Mouse (Mus musculus) forebrain, embryonic 15.5 days (tissue): ENCODE data around the gene Ilkap. TPM values are rescaled to one million over a fixed set of nuclear protein-coding genes. Genes with fewer than 3 reads are reported as not detected.

Source experiments
- ATAC-seq: fragments of 200-750 bp; cut with Nextera tagmentation; replicated peaks from 2 replicates; pipeline ENCODE4 v1.8.0; 2017; ENCODE audit warnings: mild to moderate bottlenecking, moderate TSS enrichment, moderate library complexity
- H3K27ac ChIP-seq: fragments of 300-500 bp; sonication (generic); replicated peaks from 2 replicates; pipeline ENCODE4 v1.5.1; 2015; ENCODE audit warnings: mild to moderate bottlenecking, inconsistent platforms
- H3K27me3 ChIP-seq: fragments of 300-500 bp; sonication (generic); 2 replicates; pipeline ENCODE4 v1.6.1; 2015; ENCODE audit warnings: inconsistent platforms
- H3K36me3 ChIP-seq: fragments of 300-500 bp; sonication (generic); 2 replicates; pipeline ENCODE4 v1.6.1; 2015; ENCODE audit warnings: mild to moderate bottlenecking, inconsistent platforms
- H3K4me1 ChIP-seq: fragments of 300-500 bp; sonication (generic); 2 replicates; pipeline ENCODE4 v1.6.1; 2015; ENCODE audit warnings: inconsistent platforms
- H3K4me2 ChIP-seq: fragments of 300-500 bp; sonication (generic); replicated peaks from 2 replicates; pipeline ENCODE4 v1.6.1; 2015; ENCODE audit warnings: mild to moderate bottlenecking, inconsistent platforms
- H3K4me3 ChIP-seq: fragments of 300-500 bp; sonication (generic); 2 replicates; pipeline ENCODE4 v1.5.1; 2015; ENCODE audit warnings: mild to moderate bottlenecking, inconsistent platforms
- H3K9ac ChIP-seq: fragments of 300-500 bp; sonication (generic); replicated peaks from 2 replicates; pipeline ENCODE4 v1.6.1; 2015; ENCODE audit warnings: mild to moderate bottlenecking, inconsistent platforms
- H3K9me3 ChIP-seq: fragments of 300-500 bp; sonication (generic); 2 replicates; pipeline ENCODE4 v1.6.1; 2016; ENCODE audit warnings: inconsistent platforms
- WGBS: fragments of 180-500 bp; shearing (Covaris S2); methylation state at CpG from one replicate; pipeline ENCODE4 v1.1.7; 2015; ENCODE audit warnings: mixed read lengths; 5-methylcytosine and 5-hydroxymethylcytosine counted together
- polyA plus RNA-seq: library from polyadenylated mRNA; unstranded; fragments of >200 nt; fragmentation: Nextera tagmentation; extraction: Ambion mirVana; gene quantifications from 2 replicates; pipeline ENCODE4 v1.2.1, GENCODE M21; 2015

Ilkap gene
- 167 and 177 TPM in 2 replicates for polyA plus RNA-seq

DNA sequence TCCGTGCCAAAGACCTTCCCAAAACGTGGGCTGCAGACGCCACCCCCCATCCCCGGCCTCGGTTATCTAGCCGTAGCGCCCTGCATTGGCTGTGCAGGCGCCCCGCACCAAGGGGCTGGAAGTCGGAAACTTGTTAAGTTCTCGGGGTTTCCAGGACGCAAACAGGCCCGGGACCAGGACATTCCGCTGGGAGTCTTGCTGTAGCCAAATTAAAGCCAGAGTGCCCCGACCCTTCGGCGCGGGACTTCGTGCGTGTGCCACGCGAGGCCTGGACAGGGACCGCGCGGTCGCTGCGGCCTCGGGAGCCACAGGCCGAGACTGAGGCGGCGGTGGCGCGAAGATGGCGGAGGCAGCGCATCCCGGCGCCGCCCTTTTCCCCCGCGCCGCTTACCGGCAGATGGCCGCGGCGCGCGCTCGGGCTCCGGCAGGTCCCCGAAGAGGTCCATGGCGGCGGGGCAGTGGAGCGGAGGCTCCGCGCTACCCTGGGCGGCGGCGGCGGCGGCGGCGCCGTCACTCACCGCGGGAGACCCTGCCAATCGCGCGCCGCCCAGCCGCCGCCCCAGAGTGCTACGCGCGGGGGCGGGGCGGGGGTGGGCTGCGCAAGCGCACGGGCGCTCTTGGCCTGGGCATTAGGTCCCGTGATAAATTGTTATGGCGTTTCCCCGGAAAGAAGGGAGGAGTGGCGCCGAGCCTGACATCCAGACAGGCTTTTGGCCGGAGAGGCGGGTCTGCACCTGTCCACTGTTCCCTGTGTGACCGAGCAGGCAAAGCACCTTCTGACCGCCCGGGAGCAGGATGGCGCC lies at the start of gene Ilkap:
TSS of gene Ilkap (minus strand) at position 556 of the 803 bp plus-strand sequence.
- peak; percentile 97 for ATAC-seq
- H3K4me2 ChIP-seq, result peak within 1 kb of the TSS; percentile 87
- no peaks in the 10 kb centered on the region for H3K9me3 ChIP-seq
- 0 out of 2 replicates have a peak, but pooled peaks cover under 1% of the 10 kb centered on the region for H3K36me3 ChIP-seq
- H3K4me1 ChIP-seq, result peaks cover 33% of the 10 kb centered on the region
- no peaks in the 10 kb centered on the region for H3K27me3 ChIP-seq
- under 1% methylated on average over 91 of the region's 91 CpGs for whole genome bisulfite sequencing
- H3K4me3 ChIP-seq, result peak within 1 kb of the TSS; percentile 86
- peak within 1 kb of the TSS; percentile 87 for H3K27ac ChIP-seq
- H3K9ac ChIP-seq, result peak within 1 kb of the TSS; percentile 88

DNA sequence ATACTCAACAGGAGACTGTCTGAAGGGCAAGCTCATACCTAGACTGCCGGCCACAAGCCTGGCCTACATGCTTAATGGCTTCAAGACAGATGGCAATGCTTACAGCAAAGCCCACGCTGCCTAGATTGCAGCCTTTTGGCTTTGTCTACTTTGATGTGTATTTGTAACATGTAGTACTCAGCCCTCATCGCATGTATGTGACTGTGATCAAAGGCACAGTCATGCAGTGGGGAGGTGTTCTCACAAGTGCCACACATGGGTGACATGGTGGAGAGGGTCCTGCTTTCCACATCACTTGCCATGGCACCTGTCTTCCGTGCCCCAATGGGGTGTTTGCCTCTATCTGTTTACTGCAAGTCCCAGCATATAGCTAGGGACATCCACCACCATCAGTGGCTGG lies 47.9 kb upstream of the Ilkap start:
- no peak overlapping the region for H3K4me2 ChIP-seq
- no peak for ATAC-seq
- no peak overlapping the region for H3K27ac ChIP-seq
- no peaks in the 10 kb centered on the region for H3K9me3 ChIP-seq
- H3K9ac ChIP-seq, result no peak overlapping the region
- no peaks in the 10 kb centered on the region for H3K27me3 ChIP-seq
- 89% methylated on average over 4 of the region's 4 CpGs for WGBS
- H3K36me3 ChIP-seq, result peaks cover 36% of the 10 kb centered on the region
- H3K4me1 ChIP-seq, result no peaks in the 10 kb centered on the region
- no peak overlapping the region for H3K4me3 ChIP-seq

DNA sequence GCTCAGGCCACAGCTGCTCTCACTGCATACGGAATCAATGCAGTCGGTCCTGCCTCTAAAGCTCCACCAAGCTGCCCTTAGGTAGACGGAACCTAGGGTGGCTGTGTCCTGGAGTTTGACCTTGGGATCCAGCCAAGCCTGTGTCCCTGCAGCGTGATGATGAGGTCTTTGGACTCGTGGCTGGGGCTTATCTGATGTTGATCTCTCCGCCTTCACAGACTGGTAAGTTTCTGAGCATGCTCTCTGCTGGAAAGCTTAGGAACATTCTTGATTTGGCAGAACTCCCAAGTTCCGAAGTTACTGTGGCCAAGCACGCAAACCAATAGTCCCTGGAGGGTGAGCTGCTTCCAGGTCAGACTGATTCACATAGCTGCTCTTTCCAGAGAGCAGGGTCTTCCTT lies 47.4 kb upstream of the Ilkap start:
- H3K4me2 ChIP-seq, result no peak overlapping the region
- H3K9ac ChIP-seq, result no peak overlapping the region
- H3K4me3 ChIP-seq, result no peak overlapping the region
- no peak overlapping the region for H3K27ac ChIP-seq
- peaks cover 38% of the 10 kb centered on the region for H3K36me3 ChIP-seq
- no peak for ATAC-seq
- H3K27me3 ChIP-seq, result no peaks in the 10 kb centered on the region
- WGBS, result 80% methylated on average over 8 of the region's 8 CpGs
- H3K4me1 ChIP-seq, result no peaks in the 10 kb centered on the region
- H3K9me3 ChIP-seq, result no peaks in the 10 kb centered on the region

DNA sequence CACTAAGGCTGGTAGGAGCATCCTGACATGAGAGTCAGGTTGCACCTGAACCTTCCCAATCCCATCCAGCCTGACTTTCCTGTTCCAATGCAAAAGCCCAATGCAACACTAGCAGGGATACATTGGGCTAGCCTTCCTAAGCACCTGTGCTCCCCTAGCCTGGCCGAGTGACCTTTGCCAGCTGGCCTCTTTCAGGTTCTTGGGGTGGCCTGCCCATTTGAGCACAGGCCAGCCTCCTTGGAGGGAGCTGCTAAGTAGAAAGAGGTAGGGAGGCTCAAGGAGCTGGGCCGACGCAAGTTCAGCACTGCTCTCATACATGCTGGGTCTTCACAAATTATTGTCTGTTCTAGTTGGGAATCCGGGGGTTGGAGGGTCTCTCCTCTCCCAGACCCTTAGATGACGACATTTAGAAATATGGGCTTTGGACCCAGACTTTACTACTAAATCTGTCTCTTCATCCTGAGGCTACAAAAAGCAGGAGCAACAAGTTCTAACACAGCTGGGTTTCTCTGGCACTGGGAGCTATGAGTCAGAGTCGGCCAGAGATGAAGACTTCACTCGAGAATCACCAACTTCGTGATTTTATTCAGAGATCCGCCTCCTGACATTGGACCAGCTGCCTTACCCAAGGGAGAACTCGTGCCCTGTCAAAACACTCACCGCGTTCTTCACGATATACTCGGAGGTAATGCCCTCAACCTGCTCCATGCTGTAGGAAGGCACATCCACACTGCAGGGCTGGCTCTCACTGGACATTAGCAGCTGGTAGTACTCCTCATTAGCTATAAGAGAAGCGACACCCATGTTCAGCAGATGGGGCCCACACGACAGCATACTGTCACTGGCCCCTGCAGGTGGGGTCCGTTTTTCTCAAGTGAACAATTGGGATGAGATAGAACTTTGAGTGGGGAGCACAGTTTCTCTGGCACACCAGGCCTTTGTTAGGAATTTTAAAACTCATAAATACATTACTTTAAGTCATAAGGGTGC lies 46.5 kb upstream of the Ilkap start:
- ATAC-seq, result no peak
- Histone ChIP-seq H3K4me2 (no peak overlapping the region), H3K36me3 (peaks cover 40% of the 10 kb centered on the region), H3K4me3 (no peak overlapping the region), H3K4me1 (no peaks in the 10 kb centered on the region), H3K27ac (no peak overlapping the region), H3K27me3 (no peaks in the 10 kb centered on the region), H3K9me3 (no peaks in the 10 kb centered on the region), H3K9ac (no peak overlapping the region)
- 92% methylated on average over 17 of the region's 17 CpGs for WGBS

DNA sequence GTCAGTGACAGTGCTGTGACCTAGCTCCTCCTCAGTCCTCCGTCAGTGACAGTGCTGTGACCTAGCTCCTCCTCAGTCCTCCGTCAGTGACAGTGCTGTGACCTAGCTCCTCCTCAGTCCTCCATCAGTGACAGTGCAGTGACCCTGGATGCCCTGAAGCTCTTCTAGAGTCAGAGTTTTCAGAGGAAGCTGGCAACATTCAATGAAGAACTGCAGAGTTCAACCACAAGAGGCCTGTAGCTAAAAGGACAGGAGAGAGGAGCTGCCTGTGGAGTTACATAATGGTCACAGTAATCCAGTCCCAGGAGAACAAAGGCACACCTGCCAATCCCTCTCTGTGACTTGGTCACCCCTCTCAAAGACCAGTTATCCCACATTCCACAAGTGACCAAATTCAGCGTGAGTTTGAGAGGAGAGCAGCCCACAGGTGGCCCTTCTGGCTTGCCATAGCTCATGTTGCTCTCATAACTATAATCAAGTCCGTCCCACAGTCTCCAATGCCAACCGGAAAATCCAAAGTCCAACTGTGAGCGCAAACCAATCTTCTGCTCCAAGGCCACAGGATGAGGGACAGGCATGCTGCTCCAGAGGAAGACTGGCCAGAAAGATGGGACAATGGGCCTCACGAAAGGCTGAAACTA lies 43.9 kb upstream of the Ilkap start:
- H3K9me3 ChIP-seq, result no peaks in the 10 kb centered on the region
- H3K36me3 ChIP-seq, result peaks cover 37% of the 10 kb centered on the region

DNA sequence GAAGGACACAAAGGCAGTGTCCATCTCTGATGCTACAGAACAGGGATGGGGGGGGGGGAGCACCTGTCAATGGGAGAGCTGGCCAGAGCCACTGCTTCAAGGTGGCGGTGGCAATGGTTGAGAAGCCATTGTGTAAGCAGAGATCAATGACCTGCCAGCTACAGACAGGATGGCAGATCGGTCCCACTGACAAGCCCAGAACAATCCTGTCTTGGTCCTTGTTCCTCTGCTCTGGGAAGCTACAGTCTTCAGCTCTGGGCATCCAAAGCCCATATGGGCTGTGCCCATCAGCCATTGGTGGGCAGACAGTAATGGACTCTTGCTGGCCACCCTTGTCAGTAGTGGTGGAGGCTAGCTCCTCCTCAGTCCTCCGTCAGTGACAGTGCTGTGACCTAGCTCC lies 43.2 kb upstream of the Ilkap start:
- no peaks in the 10 kb centered on the region for H3K4me1 ChIP-seq
- 89% methylated on average over 3 of the region's 3 CpGs for WGBS
- peaks cover 34% of the 10 kb centered on the region for H3K36me3 ChIP-seq
- no peak overlapping the region for H3K27ac ChIP-seq
- no peaks in the 10 kb centered on the region for H3K9me3 ChIP-seq
- H3K4me2 ChIP-seq, result no peak overlapping the region
- no peaks in the 10 kb centered on the region for H3K27me3 ChIP-seq
- ATAC-seq, result no peak
- H3K9ac ChIP-seq, result no peak overlapping the region
- no peak overlapping the region for H3K4me3 ChIP-seq

More for the DNA sequence above, 43.9 kb upstream of the Ilkap start:
- H3K4me2 ChIP-seq, result no peak overlapping the region
- no peak overlapping the region for H3K9ac ChIP-seq
- H3K27ac ChIP-seq, result no peak overlapping the region
- H3K27me3 ChIP-seq, result no peaks in the 10 kb centered on the region
- no peak for ATAC-seq
- no peaks in the 10 kb centered on the region for H3K4me1 ChIP-seq
- WGBS, result 68% methylated on average over 7 of the region's 7 CpGs
- H3K4me3 ChIP-seq, result no peak overlapping the region

DNA sequence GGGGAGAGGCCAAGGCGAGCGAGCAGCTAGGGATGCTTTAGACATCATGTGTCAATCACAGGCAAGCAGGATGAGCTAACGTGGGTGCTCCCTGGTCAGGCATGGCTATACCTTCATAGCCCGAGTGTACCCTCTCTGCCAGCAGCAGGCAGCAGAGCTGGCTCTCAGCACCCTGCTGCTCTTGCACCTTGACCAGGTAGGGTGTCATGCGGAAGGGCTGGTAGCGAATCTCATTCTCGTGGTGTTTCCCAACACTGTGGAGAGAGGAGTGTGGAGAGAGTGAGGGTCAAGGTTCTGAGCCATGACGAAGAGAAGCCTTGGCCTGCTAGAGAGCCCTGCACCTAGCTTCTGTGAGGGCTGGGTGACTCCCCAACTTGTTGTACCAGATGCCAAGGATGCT lies 41.2 kb upstream of the Ilkap start:
- Histone ChIP-seq H3K4me1 (peaks cover 12% of the 10 kb centered on the region), H3K4me3 (no peak overlapping the region), H3K4me2 (no peak overlapping the region), H3K36me3 (peaks cover 25% of the 10 kb centered on the region), H3K27me3 (no peaks in the 10 kb centered on the region), H3K27ac (no peak overlapping the region), H3K9ac (no peak overlapping the region), H3K9me3 (no peaks in the 10 kb centered on the region)
- ATAC-seq, result no peak
- WGBS, result 93% methylated on average over 8 of the region's 8 CpGs

DNA sequence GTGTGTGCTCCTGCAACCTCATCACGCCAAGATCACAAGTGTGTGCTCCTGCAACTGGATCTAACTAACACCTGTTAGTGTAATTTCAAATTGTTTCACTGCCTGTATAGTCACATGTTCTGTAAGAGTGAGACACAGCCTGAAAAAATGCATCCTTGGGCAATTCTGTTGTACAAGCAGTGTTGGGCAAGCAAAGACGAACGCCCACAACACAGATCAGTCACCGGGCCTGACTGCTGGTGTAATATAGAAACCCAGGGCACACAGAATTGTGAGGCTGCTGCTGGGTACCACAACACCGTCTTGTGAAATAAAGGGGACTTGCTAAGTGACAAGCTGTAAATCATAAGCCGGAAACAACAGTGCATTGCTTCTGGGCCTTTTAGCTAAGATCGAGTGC lies 39.0 kb upstream of the Ilkap start:
- Histone ChIP-seq H3K9me3 (no peaks in the 10 kb centered on the region), H3K4me1 (peaks cover 12% of the 10 kb centered on the region), H3K27ac (no peak overlapping the region), H3K4me3 (no peak overlapping the region), H3K27me3 (no peaks in the 10 kb centered on the region), H3K9ac (no peak overlapping the region), H3K4me2 (no peak overlapping the region), H3K36me3 (peaks cover 19% of the 10 kb centered on the region)
- WGBS, result 91% methylated on average over 7 of the region's 7 CpGs
- no peak for ATAC-seq

DNA sequence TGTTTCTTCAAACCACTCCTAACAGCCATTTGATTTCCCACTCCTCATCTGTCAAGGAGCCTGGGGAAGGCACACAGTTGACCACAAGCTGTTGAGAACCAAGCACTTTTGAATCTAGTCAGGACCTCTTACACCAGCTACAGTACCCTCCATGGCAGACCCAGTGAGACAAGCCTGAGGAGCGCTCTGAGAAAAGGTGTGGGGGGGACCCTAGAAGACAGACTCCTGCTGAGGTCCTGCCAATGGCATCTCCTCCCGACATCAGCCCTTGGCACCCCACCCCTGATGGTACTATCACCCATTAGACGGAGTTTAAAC lies 38.4 kb upstream of the Ilkap start:
- Histone ChIP-seq H3K9ac (no peak overlapping the region), H3K4me2 (no peak overlapping the region), H3K27ac (no peak overlapping the region), H3K4me3 (no peak overlapping the region), H3K36me3 (peaks cover 22% of the 10 kb centered on the region), H3K4me1 (peaks cover 12% of the 10 kb centered on the region), H3K27me3 (no peaks in the 10 kb centered on the region), H3K9me3 (no peaks in the 10 kb centered on the region)
- 90% methylated on average over 3 of the region's 3 CpGs for WGBS
- ATAC-seq, result no peak

DNA sequence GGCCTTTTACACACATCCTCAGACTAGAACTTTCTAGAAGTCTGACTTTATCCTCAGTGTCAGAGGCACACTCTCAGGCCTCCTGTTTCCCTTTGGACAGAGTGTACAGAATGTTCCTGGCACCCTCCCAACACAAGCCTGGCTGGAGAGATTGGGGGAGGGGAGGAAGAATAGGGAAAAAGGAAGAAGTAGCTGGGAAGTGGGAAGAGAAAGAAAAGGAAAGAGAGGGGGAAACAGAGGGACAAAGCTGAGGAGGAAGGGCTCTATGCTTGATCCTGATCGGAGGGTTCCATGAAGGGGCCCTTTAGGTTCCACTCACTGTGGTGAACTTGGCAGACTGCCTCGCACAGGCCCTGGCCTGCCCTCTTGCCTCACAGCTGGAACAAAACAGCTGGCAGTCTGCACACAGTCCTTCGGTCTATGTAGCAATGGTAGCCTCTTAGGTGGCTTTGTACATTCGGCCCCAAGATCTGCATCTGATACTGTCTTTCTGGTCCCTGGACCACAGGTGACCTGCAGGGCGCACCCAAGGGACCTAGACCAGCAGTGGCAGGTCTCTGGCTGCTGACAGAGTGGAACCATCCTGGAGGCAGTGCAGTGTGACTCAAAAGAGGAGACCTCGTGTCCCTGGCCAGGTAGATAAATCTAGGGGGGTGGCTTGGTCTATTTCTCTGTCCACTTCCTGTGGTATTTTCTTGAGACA lies 37.9 kb upstream of the Ilkap start:
- H3K4me2 ChIP-seq, result no peak overlapping the region
- no peaks in the 10 kb centered on the region for H3K9me3 ChIP-seq
- no peak; the same call in 1 of the 2 replicates for ATAC-seq
- peaks cover 25% of the 10 kb centered on the region for H3K36me3 ChIP-seq
- 60% methylated on average over 6 of the region's 6 CpGs for WGBS
- no peak overlapping the region for H3K4me3 ChIP-seq
- H3K9ac ChIP-seq, result no peak overlapping the region
- peaks cover 12% of the 10 kb centered on the region for H3K4me1 ChIP-seq
- no peak overlapping the region for H3K27ac ChIP-seq
- no peaks in the 10 kb centered on the region for H3K27me3 ChIP-seq

DNA sequence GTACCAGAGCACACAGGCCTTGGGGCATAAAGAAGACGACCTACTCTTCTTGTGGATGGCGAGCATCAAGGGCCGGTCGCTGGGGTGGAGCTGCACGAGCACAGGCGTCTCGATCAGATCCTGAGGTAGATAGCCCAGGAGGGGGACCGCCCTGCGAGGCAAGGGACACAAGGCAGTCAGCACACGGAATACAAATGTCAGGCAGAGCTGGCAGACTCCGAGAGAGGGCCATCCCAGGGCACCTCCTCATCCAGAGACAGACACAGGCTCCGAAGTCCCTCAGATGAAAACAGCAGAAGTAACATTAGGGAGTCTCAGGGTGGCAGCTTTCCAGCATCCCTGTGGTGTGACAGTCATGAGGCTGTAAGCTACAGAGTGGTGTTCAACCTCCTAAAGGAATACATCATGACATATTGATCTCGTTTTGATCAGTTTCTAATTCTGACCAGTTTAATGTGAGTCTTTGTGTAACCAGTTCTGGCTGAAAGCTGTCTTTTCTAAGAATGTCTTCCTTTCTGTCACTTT lies 37.1 kb upstream of the Ilkap start:
- H3K9ac ChIP-seq, result no peak overlapping the region
- WGBS, result 79% methylated on average over 13 of the region's 13 CpGs
- peaks cover 12% of the 10 kb centered on the region for H3K4me1 ChIP-seq
- no peaks in the 10 kb centered on the region for H3K27me3 ChIP-seq
- H3K9me3 ChIP-seq, result no peaks in the 10 kb centered on the region
- no peak for ATAC-seq
- H3K4me2 ChIP-seq, result no peak overlapping the region
- no peak overlapping the region for H3K27ac ChIP-seq
- H3K36me3 ChIP-seq, result peaks cover 23% of the 10 kb centered on the region; the same call in 1 of the 2 replicates
- no peak overlapping the region for H3K4me3 ChIP-seq
